ENCODE assay signal across 18 mouse cellular contexts in genomic region chr4:150456886-150457285, GRCm38 (mm10).
DNase-seq lines count a peak whose midpoint lies in the region; ATAC-seq and TF ChIP-seq lines count a peak whose summit lies in the region.
"Had no signal": no experiment of that assay in that cellular context is flagged by ENCODE, and none has a peak within 500 bp of the region (broad histone marks: within the 10 kb centered on the region; RNA-seq: fewer than 3 reads in every experiment).

No protein-coding gene starts in this region.

- ATAC-seq in forebrain, embryonic 15.5 days (replicated peaks), result no peak
- ATAC-seq in forebrain, embryonic 12.5 days (ENCODE audit: low FRiP score), result no peak
- ATAC-seq in hindbrain, embryonic 15.5 days (ENCODE audit: low FRiP score, low read depth), result no peak
- ATAC-seq in midbrain, embryonic 16.5 days, result peak; percentile 59; the same call in 1 of the 2 replicates
- no peak for ATAC-seq in stomach, postnatal 0 days (ENCODE audit: low FRiP score, low TSS enrichment)
- ATAC-seq: lung, postnatal 0 days had no signal

- peak overlapping the region; percentile 51; the same call in 1 of the 2 replicates for H3K27ac ChIP-seq in forebrain, embryonic 15.5 days (replicated peaks)
- no peak overlapping the region for H3K27ac ChIP-seq in forebrain, embryonic 12.5 days
- H3K27ac ChIP-seq in layer of hippocampus, adult 2 months, result peak overlapping the region; percentile 71; the same call in 1 of the 2 replicates
- H3K27ac ChIP-seq in hindbrain, embryonic 15.5 days (replicated peaks), result peak overlapping the region; percentile 43; the same call in 1 of the 2 replicates
- peak overlapping the region; percentile 23; the same call in 1 of the 2 replicates for H3K27ac ChIP-seq in midbrain, embryonic 16.5 days (ENCODE audit: low read length)
- no peak overlapping the region for H3K27ac ChIP-seq in stomach, postnatal 0 days (replicated peaks)
- H3K27ac ChIP-seq: embryonic facial prominence, embryonic 12.5 days; limb, embryonic 10.5 days; liver, embryonic 14.5 days had no signal

- peaks cover 58% of the 10 kb centered on the region for H3K4me1 ChIP-seq in forebrain, embryonic 15.5 days
- peaks cover 67% of the 10 kb centered on the region for H3K4me1 ChIP-seq in forebrain, embryonic 12.5 days
- peaks cover 51% of the 10 kb centered on the region for H3K4me1 ChIP-seq in hindbrain, embryonic 15.5 days (replicated peaks)
- H3K4me1 ChIP-seq in midbrain, embryonic 16.5 days (ENCODE audit: control insufficient read depth, insufficient read depth, low read length), result peaks cover 39% of the 10 kb centered on the region
- no peaks in the 10 kb centered on the region for H3K4me1 ChIP-seq in stomach, postnatal 0 days (replicated peaks; ENCODE audit: control insufficient read depth, insufficient read depth)

- H3K9me3 ChIP-seq in forebrain, embryonic 15.5 days, result no peaks in the 10 kb centered on the region
- no peaks in the 10 kb centered on the region for H3K9me3 ChIP-seq in forebrain, embryonic 12.5 days
- H3K9me3 ChIP-seq in hindbrain, embryonic 15.5 days, result no peaks in the 10 kb centered on the region
- no peaks in the 10 kb centered on the region for H3K9me3 ChIP-seq in midbrain, embryonic 16.5 days (replicated peaks; ENCODE audit: control insufficient read depth, low read length, poor library complexity, severe bottlenecking)
- no peaks in the 10 kb centered on the region for H3K9me3 ChIP-seq in stomach, postnatal 0 days (ENCODE audit: control insufficient read depth, low read length)
- H3K9me3 ChIP-seq: embryonic facial prominence, embryonic 12.5 days; heart, embryonic 15.5 days; limb, embryonic 10.5 days had no signal

- no peak overlapping the region for H3K9ac ChIP-seq in forebrain, embryonic 15.5 days (replicated peaks)
- no peak overlapping the region for H3K9ac ChIP-seq in forebrain, embryonic 12.5 days
- no peak overlapping the region for H3K9ac ChIP-seq in hindbrain, embryonic 15.5 days
- no peak overlapping the region for H3K9ac ChIP-seq in midbrain, embryonic 16.5 days (ENCODE audit: low read depth, low read length)
- H3K9ac ChIP-seq in stomach, postnatal 0 days (ENCODE audit: low read length), result no peak overlapping the region
- H3K9ac ChIP-seq: embryonic facial prominence, embryonic 12.5 days; heart, embryonic 15.5 days; liver, embryonic 14.5 days had no signal

- no peak for DNase-seq in layer of hippocampus, adult 2 months (ENCODE audit: low spot score in 2 of 2)
- no peak for DNase-seq in layer of hippocampus, postnatal 25 days (ENCODE audit: extremely low spot score in 1 of 2, low spot score in 1 of 2)
- DNase-seq in stomach, postnatal 0 days (ENCODE audit: low spot score), result no peak
- DNase-seq: adrenal gland, postnatal 14 days; B cell, adult 2 months; cerebellum, adult 2 months; kidney, adult 9 months; thymus, adult 18-20 months had no signal

- 49% methylated on average over 2 of the region's 2 CpGs for WGBS in forebrain, embryonic 15.5 days
- WGBS in forebrain, embryonic 12.5 days, result 42% methylated on average over 2 of the region's 2 CpGs
- WGBS in hindbrain, embryonic 15.5 days, result 29% methylated on average over 2 of the region's 2 CpGs
- WGBS in midbrain, embryonic 16.5 days, result 20% methylated on average over 2 of the region's 2 CpGs
- 81% methylated on average over 2 of the region's 2 CpGs for WGBS in stomach, postnatal 0 days

- no peak overlapping the region for H3K4me2 ChIP-seq in forebrain, embryonic 15.5 days (replicated peaks)
- no peak overlapping the region for H3K4me2 ChIP-seq in forebrain, embryonic 12.5 days
- no peak overlapping the region for H3K4me2 ChIP-seq in hindbrain, embryonic 15.5 days
- H3K4me2 ChIP-seq in midbrain, embryonic 16.5 days (ENCODE audit: low read length), result no peak overlapping the region
- H3K4me2 ChIP-seq in stomach, postnatal 0 days (replicated peaks; ENCODE audit: low read depth), result no peak overlapping the region
- H3K4me2 ChIP-seq: embryonic facial prominence, embryonic 12.5 days; heart, embryonic 15.5 days had no signal

- no peak for TF ChIP-seq EP300 in stomach, postnatal 0 days (optimal IDR thresholded peaks at IDR 0.05)

- no peaks in the 10 kb centered on the region for H3K36me3 ChIP-seq in forebrain, embryonic 15.5 days
- no peaks in the 10 kb centered on the region for H3K36me3 ChIP-seq in forebrain, embryonic 12.5 days (replicated peaks)
- H3K36me3 ChIP-seq in hindbrain, embryonic 15.5 days, result no peaks in the 10 kb centered on the region
- H3K36me3 ChIP-seq in midbrain, embryonic 16.5 days (ENCODE audit: control insufficient read depth, insufficient read depth, low read length), result no peaks in the 10 kb centered on the region
- no peaks in the 10 kb centered on the region for H3K36me3 ChIP-seq in stomach, postnatal 0 days (ENCODE audit: control insufficient read depth, insufficient read depth, low read length)
- H3K36me3 ChIP-seq: embryonic facial prominence, embryonic 12.5 days; heart, embryonic 15.5 days had no signal

- no peak for TF ChIP-seq CTCF in layer of hippocampus, adult 2 months (conservative IDR thresholded peaks at IDR 0.05)
- no peak for TF ChIP-seq CTCF in stomach, postnatal 0 days (IDR thresholded peaks at IDR 0.05; ENCODE audit: low read depth)

- no peaks in the 10 kb centered on the region for H3K27me3 ChIP-seq in forebrain, embryonic 15.5 days
- H3K27me3 ChIP-seq in forebrain, embryonic 12.5 days, result no peaks in the 10 kb centered on the region
- H3K27me3 ChIP-seq in hindbrain, embryonic 15.5 days, result no peaks in the 10 kb centered on the region
- no peaks in the 10 kb centered on the region for H3K27me3 ChIP-seq in midbrain, embryonic 16.5 days (ENCODE audit: control insufficient read depth, insufficient read depth, low read depth, low read length)
- no peaks in the 10 kb centered on the region for H3K27me3 ChIP-seq in stomach, postnatal 0 days (ENCODE audit: control insufficient read depth, insufficient read depth, low read length)
- H3K27me3 ChIP-seq: embryonic facial prominence, embryonic 12.5 days; heart, embryonic 15.5 days had no signal

- H3K4me3 ChIP-seq in forebrain, embryonic 15.5 days, result no peak overlapping the region
- H3K4me3 ChIP-seq in forebrain, embryonic 12.5 days (replicated peaks), result no peak overlapping the region
- no peak overlapping the region for H3K4me3 ChIP-seq in layer of hippocampus, adult 2 months
- no peak overlapping the region for H3K4me3 ChIP-seq in hindbrain, embryonic 15.5 days
- no peak overlapping the region for H3K4me3 ChIP-seq in midbrain, embryonic 16.5 days (ENCODE audit: low read depth, low read length)
- H3K4me3 ChIP-seq in stomach, postnatal 0 days (ENCODE audit: low read depth, low read length), result no peak overlapping the region
- H3K4me3 ChIP-seq: embryonic facial prominence, embryonic 12.5 days; heart, embryonic 15.5 days; limb, embryonic 10.5 days; myocyte had no signal

Comparison
In these comparisons a context has a peak if more than half of its experiments do, and no peak if none do; other contexts are left out.
1. H3K27ac ChIP-seq: peak in forebrain, embryonic 15.5 days (single experiment), layer of hippocampus, adult 2 months (single experiment), hindbrain, embryonic 15.5 days (single experiment) and midbrain, embryonic 16.5 days (single experiment); none in forebrain, embryonic 12.5 days (single experiment) and stomach, postnatal 0 days (single experiment).